Mouse (Mus musculus) left cerebral cortex, adult 18-20 months (tissue): ENCODE measurements around the gene Gtf2ird1. TPM values are rescaled to one million over a fixed set of nuclear protein-coding genes. Genes with fewer than 3 reads are reported as not detected.
"Not testable (repeated sequence)": the region's sequence is repeated elsewhere in the genome, so short reads cannot be mapped to it uniquely, and the experiment has no call there.

Experiments
- DNase-seq, 2 experiments: peaks; one replicate each; pipeline ENCODE4 v3.0.0; 2021 to 2022; ENCODE audit warnings: low spot score in 2 of 2, mixed read lengths in 1 of 2
- total RNA-seq, 2 experiments: library from RNA; stranded (reverse); gene quantifications; 2 replicates each; pipeline ENCODE4 v1.2.3; 2021

The Gtf2ird1 gene
- total RNA-seq, 2 experiments from 2014 or later, result 37.4 to 56.6 TPM

DNA sequence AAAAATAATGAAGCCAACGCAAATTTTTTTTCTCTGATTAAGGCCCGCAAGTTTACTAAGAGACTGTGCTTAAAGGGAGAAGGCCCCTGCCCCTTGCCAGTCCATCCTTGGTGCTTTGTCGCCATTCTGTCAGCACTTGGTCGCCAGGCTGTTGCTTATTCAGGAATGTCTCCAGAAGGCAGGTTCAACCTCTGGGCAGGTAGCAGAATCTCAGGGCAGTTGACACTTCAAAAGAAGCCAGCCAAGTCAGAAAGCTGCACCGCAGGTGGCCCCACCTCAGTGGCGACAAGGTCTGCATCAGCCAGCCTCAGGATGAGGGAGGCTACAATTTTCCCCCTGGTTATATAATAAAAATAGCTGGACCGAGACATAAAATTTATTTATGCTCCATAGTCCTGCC is 19.2 kb upstream of the Gtf2ird1 start:
- DNase-seq, result not testable (repeated sequence)

DNA sequence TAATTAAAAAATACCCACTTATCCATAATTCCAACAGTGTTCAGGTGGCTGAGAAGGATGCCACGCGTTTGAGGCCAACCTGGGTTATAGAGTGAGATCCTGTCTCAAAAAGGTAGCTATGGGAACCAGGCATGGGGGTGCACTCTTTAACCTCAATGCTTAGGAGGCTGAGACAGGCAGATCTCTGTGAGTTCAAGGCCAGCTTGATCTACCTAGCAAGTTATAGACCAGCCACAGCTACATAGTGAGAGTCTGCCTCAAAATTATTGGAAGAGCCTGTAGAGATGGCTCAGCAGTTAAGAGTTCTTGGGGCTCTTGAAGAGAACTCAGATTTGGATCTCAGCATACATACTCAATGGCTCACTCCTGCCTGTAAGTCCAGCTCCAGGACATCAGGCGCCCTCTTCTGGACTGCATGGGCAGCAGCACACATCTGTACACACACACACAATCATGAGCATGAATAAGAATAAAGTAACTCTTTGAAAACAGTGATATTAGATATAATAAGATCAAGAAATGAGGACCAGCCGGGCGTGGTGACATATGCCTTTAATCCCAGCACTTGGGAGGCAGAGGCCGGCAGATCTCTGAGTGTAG is 18.6 kb upstream of the Gtf2ird1 start:
- DNase-seq, result no peak

DNA sequence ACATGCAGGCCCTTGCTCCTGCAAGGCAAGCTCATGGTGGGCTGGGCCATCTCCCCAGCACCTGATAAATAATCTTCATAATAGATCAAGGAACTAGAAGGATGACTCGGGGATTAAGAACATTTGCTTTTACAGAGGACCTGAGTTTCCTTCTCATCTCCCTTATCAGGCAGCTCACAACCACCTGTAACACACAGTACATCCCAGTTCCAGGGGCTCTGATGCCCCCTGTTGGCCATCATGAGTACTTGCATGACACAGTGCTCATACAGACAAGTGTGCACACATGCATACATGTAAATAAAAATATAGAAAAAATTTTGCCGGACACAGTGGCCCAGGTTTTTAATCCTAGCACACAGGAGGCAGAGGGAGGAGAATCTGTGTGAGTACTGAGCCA is 17.4 kb upstream of the Gtf2ird1 start:
- no peak for DNase-seq

DNA sequence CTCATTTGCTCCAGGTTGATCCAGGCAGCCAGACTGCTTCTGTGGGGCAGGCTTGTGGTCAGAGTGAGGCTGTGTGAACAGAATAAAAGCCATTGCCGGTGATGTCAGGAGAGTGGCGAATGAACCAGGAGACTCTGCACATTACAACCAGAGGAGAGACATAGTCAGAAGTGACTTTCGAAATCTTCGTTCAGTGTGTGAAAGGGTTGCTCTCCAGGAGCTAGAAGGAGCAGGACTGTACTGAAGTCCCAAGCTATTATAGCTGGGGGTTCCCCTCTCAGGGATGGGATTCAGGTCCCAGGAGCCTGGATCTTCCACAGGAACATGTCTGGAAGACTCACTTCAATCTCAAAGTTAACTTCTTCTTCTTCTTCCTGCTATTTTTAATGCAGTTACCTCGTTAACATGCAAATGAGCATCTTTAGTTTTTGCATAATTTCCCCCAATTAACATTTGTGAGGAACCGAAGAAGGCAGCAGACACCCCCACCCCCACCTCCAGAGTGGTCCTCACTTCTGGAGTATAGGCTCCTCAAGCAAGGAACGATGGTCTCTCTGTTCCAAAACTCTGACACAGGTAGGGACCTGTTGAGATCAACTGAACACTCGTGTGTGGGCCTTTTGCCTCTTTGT is 14.1 kb upstream of the Gtf2ird1 start:
- DNase-seq, result no peak

DNA sequence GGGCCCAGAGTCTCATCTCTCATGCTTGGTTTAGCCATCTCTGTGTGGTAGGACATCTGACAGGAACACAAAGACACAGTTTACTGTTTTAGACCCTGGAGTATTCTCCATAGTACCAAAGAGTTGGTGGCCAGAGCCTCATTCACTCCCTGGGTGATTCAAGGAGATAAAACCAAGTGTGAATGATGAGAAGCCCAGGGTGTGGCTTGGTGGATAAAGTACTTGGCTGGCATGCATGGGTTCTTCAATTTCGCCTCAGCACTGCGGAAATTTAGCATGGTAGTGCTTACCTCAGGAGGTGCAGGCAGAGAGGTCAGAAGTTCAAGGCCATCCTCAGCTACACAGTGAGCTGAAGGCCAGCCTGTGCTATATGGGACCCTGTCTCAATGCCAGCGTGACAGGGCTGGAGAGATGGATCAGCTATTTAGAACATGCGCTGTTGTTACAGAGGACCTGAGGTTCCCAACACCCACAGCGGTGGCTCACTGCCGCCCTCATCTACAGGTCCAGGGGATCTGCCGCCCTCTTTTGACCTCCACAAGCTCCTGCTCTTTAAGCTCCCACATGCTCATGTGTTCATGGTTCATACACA is 13.1 kb upstream of the Gtf2ird1 start:
- no peak for DNase-seq

DNA sequence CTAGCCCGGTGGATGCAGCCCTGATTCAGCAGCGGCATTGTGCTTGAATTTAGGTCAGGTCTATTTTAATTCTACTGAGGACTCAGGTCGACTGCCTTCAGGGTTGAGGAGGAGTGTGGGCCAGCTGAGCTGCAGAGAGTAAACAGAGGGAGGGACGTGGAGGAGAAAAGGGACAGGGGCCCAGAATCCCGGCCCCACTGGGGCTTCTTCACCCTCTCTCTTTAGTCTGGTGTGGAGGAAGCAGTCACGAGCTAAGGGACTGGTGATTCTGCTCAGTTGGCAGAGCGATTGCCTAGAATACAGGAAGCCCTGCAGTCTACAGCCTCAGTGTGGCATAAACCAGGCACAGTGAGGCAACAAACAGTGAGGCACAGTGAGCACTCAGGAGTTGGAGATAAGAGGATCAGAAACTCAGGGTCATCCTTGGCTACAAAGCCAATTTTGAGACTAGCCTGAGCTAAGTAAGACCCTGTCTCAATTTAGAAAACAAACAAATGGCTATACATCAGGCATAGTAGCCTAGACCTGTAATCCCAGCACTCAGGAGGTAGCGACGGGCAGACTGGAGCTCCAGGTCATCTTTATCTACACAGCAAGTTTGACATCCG is 11.7 kb upstream of the Gtf2ird1 start:
- peak in 1 of 2 experiments; percentile 34 for DNase-seq

DNA sequence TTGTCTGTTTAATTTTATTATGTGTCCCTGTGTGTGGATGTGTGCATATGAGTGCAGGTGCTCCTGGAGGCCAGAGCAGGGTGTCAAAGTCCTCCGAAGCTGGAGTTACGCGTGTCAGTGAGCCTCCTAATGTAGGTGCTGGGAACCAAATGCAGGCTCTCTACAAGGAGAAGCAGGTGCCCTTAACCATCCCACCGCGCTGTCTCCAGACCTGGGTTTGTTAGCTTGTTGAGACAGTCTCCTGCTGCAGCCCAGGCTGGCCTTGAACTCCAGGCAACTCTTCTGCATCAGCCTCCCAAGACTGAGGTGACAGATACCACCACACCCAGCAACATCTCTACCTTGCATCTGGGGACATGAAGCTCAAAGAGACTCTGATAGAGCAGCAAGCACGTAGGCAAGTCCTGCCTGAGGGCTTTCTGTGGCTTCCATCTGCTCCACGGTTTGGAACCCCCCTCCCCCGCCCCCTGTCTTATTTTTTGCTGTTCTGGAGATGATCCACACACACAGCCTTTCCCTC is 10.6 kb upstream of the Gtf2ird1 start:
- DNase-seq, result no peak

DNA sequence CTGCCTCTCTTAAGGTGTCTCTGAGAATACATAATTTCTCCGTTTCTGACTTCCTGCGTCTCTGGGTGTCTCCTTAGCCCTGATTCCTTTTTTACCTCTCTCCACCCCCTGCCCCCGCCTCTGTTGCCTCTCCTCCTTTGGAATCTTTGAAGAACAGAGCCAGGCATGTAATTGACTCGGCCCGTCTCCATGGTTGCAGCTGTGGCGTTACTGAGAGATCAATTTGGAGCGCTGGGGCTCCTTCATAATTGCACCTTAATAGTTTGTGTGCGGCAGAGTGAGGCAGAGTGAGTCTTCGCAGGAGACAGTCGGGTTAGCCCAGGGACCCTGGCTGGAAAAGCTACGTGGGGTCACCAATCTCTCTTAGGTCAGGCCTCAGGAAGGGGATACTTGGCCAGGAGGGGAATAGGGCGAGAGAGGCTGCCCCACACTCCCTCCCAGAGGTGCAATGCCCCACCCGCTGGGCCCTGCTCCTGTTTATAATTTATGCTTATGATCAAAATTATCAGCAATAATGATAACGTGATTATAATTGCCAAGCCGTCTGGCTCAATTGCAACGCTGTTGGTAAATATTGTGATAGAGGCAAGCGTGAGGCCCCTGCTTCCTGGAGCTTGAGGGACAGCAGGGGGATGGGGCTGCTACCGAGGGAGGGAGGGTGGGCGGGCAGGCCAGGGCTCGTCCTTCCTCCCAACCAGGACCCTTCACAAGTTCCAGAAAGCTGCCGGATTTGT is 9.9 kb upstream of the Gtf2ird1 start:
- DNase-seq, result peak in 1 of 2 experiments; percentile 24

DNA sequence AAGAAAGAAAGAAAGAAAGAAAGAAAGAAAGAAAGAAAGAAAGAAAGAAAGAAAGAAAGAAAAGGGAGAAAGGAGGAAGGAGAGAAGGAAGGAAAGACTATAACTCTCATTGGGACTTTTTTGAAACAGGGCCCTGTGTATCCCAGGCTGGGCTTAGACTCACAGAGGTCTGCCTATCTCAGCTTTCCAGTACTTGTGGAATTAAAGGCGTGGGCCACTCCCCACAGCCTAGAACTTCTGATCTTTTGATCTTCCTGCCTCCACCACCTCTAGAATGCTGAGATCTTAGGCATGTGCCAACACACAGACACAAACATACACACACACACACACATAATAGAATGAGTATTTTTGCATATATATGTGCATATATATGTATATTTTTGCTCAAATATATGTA is 8.7 kb upstream of the Gtf2ird1 start:
- DNase-seq, result no peak

DNA sequence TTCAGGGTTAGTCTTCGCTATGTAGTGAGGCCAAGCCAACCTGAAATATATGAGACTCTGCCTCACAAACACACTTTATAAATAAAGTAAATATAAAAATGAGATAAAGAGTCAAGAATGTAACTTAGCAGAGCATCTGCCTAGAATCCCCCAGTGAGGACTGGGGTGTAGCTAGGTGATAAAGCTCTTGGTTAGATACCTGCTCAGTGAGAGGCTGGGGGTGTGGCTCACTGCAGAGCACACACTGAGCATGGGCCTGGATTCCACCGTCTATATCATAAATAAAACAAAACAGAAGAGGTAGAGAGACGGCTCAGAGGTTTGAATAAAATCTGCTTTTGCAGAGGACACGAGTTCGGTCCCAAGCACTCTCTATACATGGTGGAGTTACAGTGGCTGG is 7.7 kb upstream of the Gtf2ird1 start:
- no peak for DNase-seq

DNA sequence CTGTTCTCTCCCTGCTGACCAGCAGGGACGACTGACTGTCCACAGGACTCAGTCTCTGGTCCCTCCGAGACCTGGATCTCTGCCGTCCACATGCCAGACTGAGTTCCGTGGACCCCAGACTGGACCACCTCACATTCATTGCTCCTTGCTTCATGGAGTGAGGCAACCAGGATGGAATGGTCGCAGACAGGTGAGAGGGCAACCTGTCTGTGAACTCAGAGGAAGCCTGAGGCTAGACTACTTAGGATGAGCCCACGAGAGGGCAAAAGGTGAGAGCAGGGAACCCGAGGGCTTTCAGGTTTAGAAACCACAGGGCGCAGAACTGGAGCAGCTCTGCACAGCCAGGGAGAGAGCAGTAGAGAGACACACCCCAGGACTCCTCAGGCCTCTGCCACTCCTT is 6.2 kb upstream of the Gtf2ird1 start:
- DNase-seq, result no peak

DNA sequence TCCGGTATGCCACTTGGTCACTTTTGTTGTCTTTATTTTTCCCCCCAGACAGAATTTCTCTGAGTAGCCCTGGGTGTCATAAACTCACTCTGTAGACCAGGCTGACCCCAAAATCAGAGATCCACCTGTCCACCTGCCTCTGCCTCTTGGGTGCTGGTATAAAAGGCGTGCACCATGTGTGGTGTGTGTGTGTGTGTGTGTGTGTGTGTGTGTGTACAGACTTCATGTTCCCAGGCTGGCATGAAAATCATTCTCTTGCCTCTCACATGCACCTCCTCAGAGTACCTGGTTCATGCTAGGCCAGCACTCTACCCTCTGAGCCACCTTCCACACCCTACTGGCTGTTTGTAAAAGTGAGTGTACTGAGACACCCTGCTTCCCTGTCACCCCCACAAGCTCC is 5.8 kb upstream of the Gtf2ird1 start:
- DNase-seq, result no peak

DNA sequence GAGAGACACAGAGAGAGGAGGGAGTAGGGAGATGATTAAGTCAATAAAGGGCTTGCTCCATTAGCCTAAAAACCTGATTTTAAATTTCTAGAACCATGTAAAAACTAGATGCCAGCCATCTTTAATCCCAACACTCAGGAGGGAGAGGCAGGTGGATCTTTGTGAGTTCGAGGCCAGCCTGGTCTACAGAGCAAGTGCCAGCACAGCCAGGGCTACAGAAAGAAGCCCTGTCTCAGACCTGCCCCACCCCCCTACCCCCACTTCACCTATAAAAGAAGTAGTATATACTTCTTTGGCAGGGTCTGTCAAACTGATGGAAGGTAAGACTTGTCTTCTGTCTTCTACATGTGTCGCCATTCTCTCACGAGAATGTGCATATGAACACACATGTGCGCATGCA is 4.0 kb upstream of the Gtf2ird1 start:
- DNase-seq, result no peak

DNA sequence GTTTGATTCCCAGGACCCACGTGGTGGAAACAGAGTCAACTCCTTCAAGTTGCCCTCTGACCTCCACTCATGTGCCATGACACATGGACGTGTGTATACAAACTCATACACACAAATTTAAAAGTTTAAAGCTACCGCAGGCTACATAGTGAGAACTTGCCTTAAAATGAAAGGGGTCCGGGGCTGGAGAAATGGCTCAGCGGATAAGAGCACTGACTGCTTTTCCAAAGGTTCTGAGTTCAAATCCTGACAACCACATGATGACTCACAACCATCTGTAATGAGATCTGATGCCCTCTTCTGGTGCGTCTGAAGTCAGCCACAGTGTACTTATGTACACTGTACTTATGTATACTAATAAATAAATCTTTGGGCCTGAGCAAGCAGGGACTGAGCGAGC is 2.6 kb upstream of the Gtf2ird1 start:
- no peak for DNase-seq

DNA sequence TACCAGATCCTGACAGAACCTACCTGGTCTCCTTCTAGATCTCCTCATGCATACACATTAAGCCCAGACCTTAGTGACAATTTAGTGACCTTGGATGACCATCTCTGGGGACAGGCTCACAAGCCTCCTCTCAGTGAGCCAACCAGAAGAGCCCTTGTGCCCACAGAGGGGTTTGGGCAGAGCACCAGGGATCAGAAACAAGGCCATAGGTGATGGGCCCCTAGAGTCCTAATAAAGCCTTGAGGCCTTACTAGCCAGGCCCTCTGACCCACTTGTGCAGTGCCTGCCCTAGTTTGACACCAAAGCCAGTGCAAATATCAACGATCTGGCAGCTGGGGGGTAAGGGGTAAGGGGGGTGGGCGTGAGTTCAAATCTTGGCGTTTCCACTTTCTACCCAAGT is 1.9 kb upstream of the Gtf2ird1 start:
- no peak for DNase-seq

DNA sequence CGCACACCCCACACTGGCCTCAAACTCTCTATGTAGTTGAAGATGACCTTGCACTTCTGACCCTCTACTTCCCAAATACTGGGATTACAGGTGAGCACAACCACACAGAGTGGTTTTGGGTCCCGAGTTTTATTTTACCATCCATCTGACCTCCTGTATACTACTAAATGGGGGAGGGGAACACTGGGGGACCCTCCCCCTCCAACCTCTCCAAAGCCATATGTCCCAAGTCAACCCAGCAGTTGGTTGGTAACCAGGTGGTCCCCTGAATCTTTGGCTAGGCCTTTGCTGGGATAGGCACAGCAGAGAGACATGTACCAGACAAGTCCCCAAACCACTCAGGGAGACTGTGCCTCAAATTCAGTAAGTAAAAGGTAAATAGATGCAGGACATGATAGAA is 855 bp upstream of the Gtf2ird1 start:
- DNase-seq, result no peak

DNA sequence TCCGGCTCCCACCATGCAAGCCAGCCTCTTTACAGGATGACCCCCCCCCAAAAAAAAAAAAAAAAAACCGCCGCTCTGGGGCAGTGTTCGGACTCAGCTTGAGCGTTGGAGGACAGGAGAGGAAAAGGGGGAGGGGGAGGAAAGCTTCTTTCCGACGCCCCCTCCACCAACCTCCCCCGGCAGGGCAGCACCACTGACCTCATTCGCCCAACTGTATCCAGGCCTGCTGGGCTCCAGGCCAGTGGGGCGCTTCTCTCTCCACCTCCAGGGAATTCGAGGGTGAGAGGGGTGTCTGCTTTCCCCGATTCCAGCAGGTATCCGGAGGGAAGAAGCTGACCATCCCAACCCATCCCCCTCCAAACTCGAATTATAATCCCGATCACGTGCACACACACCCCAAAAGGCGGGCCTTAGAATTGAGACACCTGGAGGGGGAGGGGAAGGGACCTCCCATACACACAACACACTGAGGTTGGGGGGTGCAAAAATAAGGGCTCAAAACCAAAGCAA is 547 bp downstream of the Gtf2ird1 start:
- peak in 1 of 2 experiments; percentile 27 for DNase-seq

DNA sequence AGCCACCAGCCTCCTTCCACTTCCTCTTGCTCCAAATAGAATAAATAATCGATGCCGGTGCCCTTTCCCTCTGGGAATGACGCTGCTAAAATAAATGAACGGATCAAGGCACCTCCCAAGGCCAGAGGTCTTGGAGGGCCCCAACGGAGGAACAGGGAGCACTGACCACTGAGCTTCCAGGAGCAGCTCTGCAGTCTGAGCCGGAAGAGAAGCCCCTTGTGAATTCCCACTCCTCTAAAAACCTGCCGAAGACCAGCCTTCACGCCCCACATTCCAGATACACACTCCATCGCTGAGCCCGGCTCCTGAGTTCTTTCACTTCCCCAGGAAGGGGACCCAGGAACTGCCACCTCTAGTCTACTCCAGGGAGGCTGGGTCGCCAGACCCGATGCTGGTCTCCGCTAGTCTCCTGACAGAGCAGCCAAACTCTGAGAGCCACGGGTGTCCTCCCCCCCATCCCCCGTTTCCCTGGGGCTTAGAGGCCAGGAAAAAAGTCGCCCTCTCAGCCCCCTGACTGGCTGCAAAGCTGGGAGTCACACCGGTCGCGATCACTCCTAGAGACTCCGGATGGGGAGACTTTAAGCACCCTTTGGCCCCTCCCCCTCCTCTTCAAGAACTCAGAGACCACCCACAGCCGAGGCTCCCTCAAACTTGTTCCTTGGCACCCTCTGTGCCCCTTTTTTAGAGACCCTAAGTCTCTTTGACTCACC is 1.2 kb downstream of the Gtf2ird1 start:
- DNase-seq, result no peak

DNA sequence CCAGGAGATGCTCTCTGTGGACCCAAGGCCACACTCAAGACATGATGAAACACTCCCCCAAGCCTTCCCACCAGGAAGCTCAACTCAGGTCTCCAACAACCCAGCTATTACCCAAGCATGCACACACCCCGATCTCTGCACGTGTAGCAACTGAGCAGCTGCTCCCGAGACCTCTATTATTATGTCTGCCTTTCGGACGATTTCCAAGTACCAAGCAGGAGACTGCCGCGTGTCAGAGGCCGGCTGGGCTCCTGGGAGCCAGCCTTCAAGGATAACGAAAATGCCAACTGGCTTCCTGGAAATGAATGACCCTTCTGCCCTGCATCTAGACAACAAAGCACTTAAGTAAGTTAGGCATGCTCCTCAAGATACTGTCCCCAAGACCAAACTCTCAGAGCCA is 2.1 kb downstream of the Gtf2ird1 start:
- DNase-seq, result no peak

DNA sequence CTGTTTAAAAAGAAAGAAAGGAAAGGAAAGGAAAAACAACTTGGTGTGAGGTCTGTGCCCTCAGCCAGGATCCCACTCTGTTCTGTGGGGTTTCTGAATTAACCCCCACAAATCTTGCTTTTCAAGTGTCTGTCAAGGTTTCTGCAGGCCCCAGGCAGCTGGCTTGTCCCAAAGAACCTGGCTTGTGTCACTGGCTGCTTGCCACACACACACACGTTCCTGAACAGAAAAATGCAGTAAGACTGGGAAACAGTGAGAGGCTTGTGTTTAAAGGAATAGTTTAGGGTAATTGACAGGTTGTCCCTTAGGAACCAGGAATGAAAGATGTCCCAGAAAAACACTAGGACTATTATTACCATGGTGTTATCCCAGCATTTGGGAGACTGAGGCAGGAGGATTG is 2.9 kb downstream of the Gtf2ird1 start:
- no peak for DNase-seq

DNA sequence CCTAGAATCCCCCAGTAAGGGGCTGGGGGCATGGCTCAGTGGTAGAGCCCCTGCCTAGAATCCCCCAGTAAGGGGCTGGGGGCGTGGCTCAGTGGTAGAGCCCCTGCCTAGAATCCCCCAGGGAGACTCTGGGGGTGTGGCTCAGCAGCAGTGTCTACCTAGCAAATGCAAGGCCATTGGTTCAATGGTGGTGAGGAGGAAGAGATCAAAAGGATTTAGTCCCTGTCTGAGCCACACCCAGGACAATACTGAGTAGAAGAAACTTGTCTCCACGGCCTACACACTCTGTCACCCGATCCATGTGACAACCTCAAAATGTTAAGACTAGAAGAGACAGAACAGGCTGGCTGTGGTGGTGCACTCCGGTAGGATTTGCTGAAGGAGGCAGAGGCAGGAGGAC is 9.8 kb downstream of the Gtf2ird1 start:
- DNase-seq, result not testable (repeated sequence)
